Mouse (Mus musculus): Measurements from ENCODE around the gene Nsrp1.

- no peak for TF ChIP-seq CTCF (IDR thresholded peaks at IDR 0.05; ENCODE audit: low read depth)
- no peak for TF ChIP-seq EP300 (optimal IDR thresholded peaks at IDR 0.05)
Measured at GRCm38 (mm10) chr11:77078273-77079134, at the start of gene Nsrp1.
